ENCODE assay signal across 25 mouse cellular contexts in genomic region chr1:65315022-65315407, GRCm38 (mm10). TPM values are rescaled to one million over a fixed set of nuclear protein-coding genes. Genes with fewer than 3 reads are reported as not detected.
"Had no signal": no experiment of that assay in that cellular context is flagged by ENCODE, and none has a peak within 500 bp of the region (broad histone marks: within the 10 kb centered on the region; RNA-seq: fewer than 3 reads in every experiment).

No protein-coding gene starts in this region.

- H3K27ac ChIP-seq: limb, embryonic 12.5 days; limb, embryonic 15.5 days; liver, embryonic 14.5 days; midbrain, embryonic 10.5 days; midbrain, embryonic 15.5 days; stomach, postnatal 0 days had no signal

- H3K4me3 ChIP-seq: limb, embryonic 12.5 days; limb, embryonic 15.5 days; megakaryocyte, embryonic 14.5 days; midbrain, embryonic 10.5 days; midbrain, embryonic 15.5 days had no signal

- H3K9me3 ChIP-seq: limb, embryonic 12.5 days; limb, embryonic 15.5 days; megakaryocyte, embryonic 14.5 days; midbrain, embryonic 10.5 days; midbrain, embryonic 15.5 days had no signal

- H3K4me2 ChIP-seq: limb, embryonic 12.5 days; limb, embryonic 15.5 days; liver, embryonic 11.5 days; lung, embryonic 14.5 days; midbrain, embryonic 15.5 days had no signal

- H3K9ac ChIP-seq: limb, embryonic 12.5 days; limb, embryonic 15.5 days; liver, embryonic 14.5 days; liver, postnatal 0 days; lung, embryonic 14.5 days; midbrain, embryonic 15.5 days had no signal

- H3K36me3 ChIP-seq: limb, embryonic 12.5 days; limb, embryonic 15.5 days; midbrain, embryonic 10.5 days; midbrain, embryonic 15.5 days had no signal

- DNase-seq: kidney, adult 18-20 months; kidney, adult 9 months; kidney, postnatal 14 days; kidney, postnatal 4 days; left cerebral cortex, postnatal 4 days; liver, postnatal 0 days; lung, embryonic 14.5 days; lung, postnatal 10 days; lung, postnatal 36 days; right cerebral cortex, adult 18-20 months; right cerebral cortex, postnatal 14 days; right cerebral cortex, postnatal 4 days; thymus, adult 2 months; thymus, postnatal 14 days; thymus, postnatal 4 days had no signal

- ATAC-seq: liver, postnatal 0 days; midbrain, embryonic 15.5 days had no signal

RNA-seq across cellular contexts. Expression of gene Pth2r, which starts 33.2 kb away (rescaled TPM):
- polyA plus RNA-seq: kidney, embryonic 16.5 days; limb, embryonic 12.5 days; liver, embryonic 11.5 days; liver, embryonic 14.5 days; lung, embryonic 14.5 days; stomach, embryonic 14.5 days; stomach, postnatal 0 days had no signal
